Mouse (Mus musculus): Measurements from ENCODE around the gene Ifnar1.

DNA sequence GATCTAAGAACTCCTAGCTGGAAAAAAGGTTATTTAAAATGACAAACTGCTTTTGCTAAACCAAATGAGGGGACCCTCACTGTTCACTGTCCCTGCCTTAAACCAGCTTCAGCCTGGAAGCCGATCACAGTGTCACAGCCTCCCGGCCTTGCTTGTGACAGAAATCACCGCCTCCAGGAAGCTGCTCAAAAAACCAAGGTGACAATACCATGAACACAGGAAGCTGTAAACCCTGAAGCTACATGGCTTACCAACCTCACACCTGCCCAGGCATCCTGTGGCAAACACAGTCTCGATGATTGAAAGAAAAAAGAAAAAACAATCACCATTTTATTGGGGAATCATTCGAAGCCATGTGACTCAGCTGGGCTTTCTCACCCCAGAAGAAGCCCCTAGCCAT lies 39.5 kb upstream of the Ifnar1 start:
- TF ChIP-seq POLR2A (IDR thresholded peaks at IDR 0.05; ENCODE audit: low read depth, low read length) (no peak), CTCF (IDR thresholded peaks at IDR 0.05; ENCODE audit: extremely low read depth, insufficient read length, insufficient replicate concordance, low read depth, low read length) (no peak)
